Mouse (Mus musculus) adrenal gland, postnatal 10 days (tissue): Measurements from ENCODE around the gene Tmem238l. TPM values are rescaled to one million over a fixed set of nuclear protein-coding genes. Genes with fewer than 3 reads are reported as not detected.

Experiments used
- DNase-seq: peaks from one replicate; pipeline ENCODE4 v3.0.0; 2021; ENCODE audit warnings: mixed read lengths
- total RNA-seq, 2 experiments: library from RNA; stranded (reverse); gene quantifications; 2 replicates each; pipeline ENCODE4 v1.2.3; 2021

The Tmem238l gene
- total RNA-seq, 2 experiments from 2014 or later: not detected

GRCm38 (mm10) chr11:66981336-66982115, 25.1 kb downstream of the Tmem238l start:
- DNase-seq: no peak

GRCm38 (mm10) chr11:66982794-66983193, 26.4 kb downstream of the Tmem238l start:
- peak; percentile 63 for DNase-seq

- no peak for DNase-seq
These were observed 27.2 kb downstream of the Tmem238l start for GRCm38 (mm10) chr11:66983422-66984164.

- peak; percentile 85 for DNase-seq
These were observed 28.0 kb downstream of the Tmem238l start for GRCm38 (mm10) chr11:66984165-66985135.

- DNase-seq: peak; percentile 24
These were observed 28.8 kb downstream of the Tmem238l start for GRCm38 (mm10) chr11:66985136-66985702.

GRCm38 (mm10) chr11:66992150-66992549, 35.7 kb downstream of the Tmem238l start:
- DNase-seq: no peak

GRCm38 (mm10) chr11:66993674-66994073, 37.2 kb downstream of the Tmem238l start:
- no peak for DNase-seq

GRCm38 (mm10) chr11:66996446-66996845, 40.0 kb downstream of the Tmem238l start:
- DNase-seq: no peak

GRCm38 (mm10) chr11:66998467-66999403, 42.3 kb downstream of the Tmem238l start:
- DNase-seq: peak; percentile 91

- no peak for DNase-seq
These were observed 44.2 kb downstream of the Tmem238l start for GRCm38 (mm10) chr11:67000671-67001070.

GRCm38 (mm10) chr11:67001717-67002116, 45.3 kb downstream of the Tmem238l start:
- DNase-seq: no peak

GRCm38 (mm10) chr11:67002911-67003310, 46.5 kb downstream of the Tmem238l start:
- no peak for DNase-seq

GRCm38 (mm10) chr11:67007961-67008360, 51.5 kb downstream of the Tmem238l start:
- no peak for DNase-seq

GRCm38 (mm10) chr11:67008528-67008927, 52.1 kb downstream of the Tmem238l start:
- no peak for DNase-seq

GRCm38 (mm10) chr11:67010430-67010829, 54.0 kb downstream of the Tmem238l start:
- DNase-seq: peak; percentile 42

- DNase-seq: no peak
These were observed 55.2 kb downstream of the Tmem238l start for GRCm38 (mm10) chr11:67011635-67012034.
